Mouse (Mus musculus) heart, embryonic 14.5 days (tissue): Measurements from ENCODE around the gene Rin1. TPM values are rescaled to one million over a fixed set of nuclear protein-coding genes. Genes with fewer than 3 reads are reported as not detected.
A peak's percentile ranks its signal among the peaks of the same experiment; 100 is the strongest.

Experiments
- ATAC-seq: fragments of 200-750 bp; cut with Nextera tagmentation; 2 replicates; pipeline ENCODE4 v1.8.0; 2017; ENCODE audit warnings: low read depth, moderate TSS enrichment; ENCODE audit not compliant: insufficient number of reproducible peaks, insufficient read depth, low FRiP score
- H3K27ac ChIP-seq, 2 experiments: fragments of 200-500 bp in 1 of 2; fragments of 300-500 bp in 1 of 2; sonication (generic) in 1 of 2; replicated peaks in 1 of 2; 2 replicates each; pipeline ENCODE4 v1.5.1; 2012 to 2014; ENCODE audit warnings: low read depth in 2 of 2, low read length in 2 of 2, control low read depth in 1 of 2, mild to moderate bottlenecking in 1 of 2, mixed read lengths in 1 of 2; ENCODE audit not compliant: control insufficient read depth in 1 of 2, insufficient read depth in 1 of 2
- H3K27me3 ChIP-seq: fragments of 300-500 bp; sonication (generic); 2 replicates; pipeline ENCODE4 v1.6.1; 2014; ENCODE audit warnings: mild to moderate bottlenecking, low read length, control low read depth; ENCODE audit not compliant: control insufficient read depth, insufficient read depth
- H3K36me3 ChIP-seq: fragments of 300-500 bp; sonication (generic); 2 replicates; pipeline ENCODE4 v1.6.1; 2014; ENCODE audit warnings: mild to moderate bottlenecking, control low read depth, low read length, mixed read lengths; ENCODE audit not compliant: control insufficient read depth, insufficient read depth
- H3K4me1 ChIP-seq, 2 experiments: fragments of 200-500 bp in 1 of 2; fragments of 300-500 bp in 1 of 2; sonication (generic) in 1 of 2; 2 replicates each; pipeline ENCODE4 v1.6.1; 2012 to 2014; ENCODE audit warnings: low read length in 2 of 2, control low read depth in 1 of 2, mixed read lengths in 1 of 2; ENCODE audit not compliant: control insufficient read depth in 2 of 2, insufficient read depth in 2 of 2
- H3K4me2 ChIP-seq: fragments of 300-500 bp; sonication (generic); 2 replicates; pipeline ENCODE4 v1.6.1; 2014; ENCODE audit warnings: mild to moderate bottlenecking, low read length
- H3K4me3 ChIP-seq, 2 experiments: fragments of 200-500 bp in 1 of 2; fragments of 300-500 bp in 1 of 2; sonication (generic) in 1 of 2; 2 replicates each; pipeline ENCODE4 v1.5.1; 2012 to 2014; ENCODE audit warnings: low read length in 2 of 2, mild to moderate bottlenecking in 2 of 2, control low read depth in 1 of 2, low read depth in 1 of 2, moderate library complexity in 1 of 2; ENCODE audit not compliant: control insufficient read depth in 1 of 2, insufficient read depth in 1 of 2
- H3K9ac ChIP-seq: fragments of 300-500 bp; sonication (generic); 2 replicates; pipeline ENCODE4 v1.6.1; 2014; ENCODE audit warnings: mild to moderate bottlenecking, low read length
- H3K9me3 ChIP-seq: fragments of 300-500 bp; sonication (generic); 2 replicates; pipeline ENCODE4 v1.6.1; 2016; ENCODE audit warnings: low read length, control low read depth; ENCODE audit not compliant: control insufficient read depth
- WGBS: fragments of 180-500 bp; shearing (Covaris S2); extraction: QIAGEN DNeasy Blood & Tissue Kit; methylation state at CpG from one replicate; pipeline ENCODE4 v1.1.7; 2014; 5-methylcytosine and 5-hydroxymethylcytosine counted together
- polyA plus RNA-seq: library from polyadenylated mRNA; unstranded; fragments of >200 nt; fragmentation: Nextera tagmentation; extraction: Ambion mirVana; gene quantifications from 2 replicates; pipeline ENCODE4 v1.2.1, GENCODE M21; 2014

The Rin1 gene
- polyA plus RNA-seq, 1 experiment from 2014 or later, result 1.9 TPM

DNA sequence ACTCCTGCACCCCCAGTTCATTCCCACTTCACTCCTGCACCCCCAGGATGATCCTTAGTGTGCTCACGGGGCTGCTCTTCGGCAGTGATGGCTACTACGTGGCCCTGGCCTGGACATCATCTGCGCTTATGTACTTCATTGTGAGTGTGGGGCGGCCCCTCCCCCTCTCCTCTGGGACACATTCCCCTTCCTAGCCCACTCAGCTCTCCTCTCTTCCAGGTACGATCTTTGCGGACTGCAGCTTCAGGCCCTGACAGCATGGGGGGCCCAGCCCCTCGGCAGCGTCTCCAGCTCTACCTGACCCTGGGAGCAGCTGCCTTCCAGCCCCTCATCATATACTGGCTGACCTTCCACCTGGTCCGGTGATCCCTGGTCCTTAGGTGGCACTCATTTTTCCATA, 41.8 kb downstream of the Rin1 start:
- Histone ChIP-seq H3K9ac (no peak overlapping the region), H3K4me3 (no peak overlapping the region), H3K36me3 (peaks cover 39% of the 10 kb centered on the region), H3K4me2 (no peak overlapping the region), H3K4me1 (peaks cover 11 to 35% of the 10 kb centered on the region in 2 experiments), H3K27ac (no peak overlapping the region), H3K27me3 (no peaks in the 10 kb centered on the region), H3K9me3 (no peaks in the 10 kb centered on the region)
- no peak for ATAC-seq
- 88% methylated on average over 10 of the region's 10 CpGs for WGBS

DNA sequence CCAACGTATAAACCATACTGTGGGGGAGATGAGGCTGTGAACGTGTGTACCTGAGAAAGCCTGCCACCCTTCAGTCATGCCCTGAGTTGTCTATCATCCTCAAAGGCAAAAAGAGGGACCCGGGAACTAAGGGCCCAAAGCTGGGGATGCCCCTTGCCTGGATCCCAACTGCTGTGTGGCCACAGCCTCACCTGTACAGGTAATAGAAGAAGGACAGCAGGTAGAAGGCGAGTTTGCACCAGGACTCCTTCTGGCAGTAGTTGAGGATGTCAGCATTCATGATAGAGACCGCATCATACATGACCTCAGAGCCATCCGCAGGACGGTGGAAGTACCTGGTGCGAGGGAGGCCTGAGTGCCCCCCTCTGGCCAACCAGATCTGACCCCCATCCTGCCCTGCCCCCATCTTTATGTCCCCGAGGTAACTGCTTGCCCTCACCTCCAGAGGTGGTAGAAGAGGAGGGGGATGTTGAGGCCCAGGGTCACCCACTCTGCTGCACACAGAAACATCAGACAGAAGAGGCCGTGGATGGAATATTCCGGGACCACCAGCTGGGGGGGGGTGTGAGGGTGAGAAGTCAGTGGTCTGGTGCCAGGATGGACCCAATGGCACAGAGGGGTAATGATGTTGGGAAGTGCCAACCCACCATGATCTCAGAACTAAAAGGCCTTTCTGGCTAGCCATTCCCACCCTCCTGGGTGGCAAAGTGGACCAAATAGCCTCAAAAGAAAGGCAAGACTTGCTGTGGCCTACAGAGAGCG, 43.4 kb downstream of the Rin1 start:
- ATAC-seq, result no peak
- Histone ChIP-seq H3K4me3 (no peak overlapping the region), H3K36me3 (peaks cover 39% of the 10 kb centered on the region), H3K27ac (no peak overlapping the region), H3K4me1 (peaks cover 11 to 39% of the 10 kb centered on the region in 2 experiments), H3K9ac (no peak overlapping the region), H3K4me2 (no peak overlapping the region), H3K27me3 (0 out of 2 replicates have a peak, but pooled peaks cover 3% of the 10 kb centered on the region), H3K9me3 (no peaks in the 10 kb centered on the region)
- 73% methylated on average over 12 of the region's 12 CpGs for WGBS

DNA sequence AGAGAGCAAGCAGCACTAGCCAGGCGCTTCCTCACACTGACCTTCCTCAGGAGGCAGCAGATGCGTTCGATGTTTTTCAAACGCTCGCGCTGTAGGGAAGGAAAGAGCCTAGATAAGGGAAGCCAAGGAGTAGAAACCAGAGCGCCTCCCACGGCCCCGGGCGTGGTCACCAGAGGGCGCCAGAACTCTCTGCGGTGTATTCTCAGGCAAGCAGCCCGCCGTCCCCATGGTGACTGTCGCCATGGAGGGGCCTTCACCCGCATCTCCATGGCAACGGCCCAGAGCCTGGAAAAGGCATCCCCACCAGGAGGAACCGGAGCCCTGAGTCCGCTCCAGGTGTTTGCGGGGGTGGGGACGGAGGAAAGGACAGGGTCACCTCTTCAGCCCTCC, 44.0 kb downstream of the Rin1 start:
- Histone ChIP-seq H3K9me3 (no peaks in the 10 kb centered on the region), H3K27me3 (0 out of 2 replicates have a peak, but pooled peaks cover 3% of the 10 kb centered on the region), H3K4me1 (peaks cover 9 to 39% of the 10 kb centered on the region in 2 experiments), H3K36me3 (peaks cover 41% of the 10 kb centered on the region), H3K9ac (no peak overlapping the region), H3K27ac (no peak overlapping the region), H3K4me3 (no peak overlapping the region), H3K4me2 (no peak overlapping the region)
- WGBS, result under 1% methylated on average over 20 of the region's 21 CpGs
- peak; percentile 44; the same call in 1 of the 2 replicates for ATAC-seq

DNA sequence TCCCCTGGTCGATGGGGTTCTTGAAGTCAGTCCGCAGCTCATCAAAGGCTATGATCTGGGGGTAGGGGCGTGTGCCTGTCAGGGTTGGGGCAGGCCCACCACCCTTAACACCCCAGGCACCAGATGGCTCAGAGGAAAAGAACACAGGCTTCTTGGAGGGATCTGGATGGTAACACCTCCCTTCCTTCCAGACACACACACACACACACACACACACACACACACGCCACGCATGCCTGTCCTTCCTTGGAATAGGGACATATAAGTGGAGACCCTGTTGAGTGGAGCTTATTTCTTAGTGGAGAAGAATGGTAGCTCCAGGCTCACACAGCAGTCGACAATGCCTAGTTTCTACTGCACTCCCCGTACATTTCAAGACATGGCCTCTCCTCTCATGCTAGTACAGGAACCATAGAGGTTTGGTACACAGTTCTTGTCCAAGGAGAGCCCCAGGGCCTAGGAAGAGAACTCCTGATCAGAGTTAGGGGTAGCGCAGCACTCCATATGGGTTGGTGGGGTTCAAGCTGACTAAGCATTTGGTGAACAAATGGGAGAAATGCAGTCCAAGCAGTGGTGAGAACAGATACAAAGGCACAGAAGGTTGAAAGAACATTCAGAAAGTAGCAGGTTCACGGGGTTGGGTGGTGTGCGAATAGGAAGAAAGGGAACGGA, 44.6 kb downstream of the Rin1 start:
- no peaks in the 10 kb centered on the region for H3K9me3 ChIP-seq
- 44% methylated on average over 11 of the region's 11 CpGs for WGBS
- ATAC-seq, result no peak

DNA sequence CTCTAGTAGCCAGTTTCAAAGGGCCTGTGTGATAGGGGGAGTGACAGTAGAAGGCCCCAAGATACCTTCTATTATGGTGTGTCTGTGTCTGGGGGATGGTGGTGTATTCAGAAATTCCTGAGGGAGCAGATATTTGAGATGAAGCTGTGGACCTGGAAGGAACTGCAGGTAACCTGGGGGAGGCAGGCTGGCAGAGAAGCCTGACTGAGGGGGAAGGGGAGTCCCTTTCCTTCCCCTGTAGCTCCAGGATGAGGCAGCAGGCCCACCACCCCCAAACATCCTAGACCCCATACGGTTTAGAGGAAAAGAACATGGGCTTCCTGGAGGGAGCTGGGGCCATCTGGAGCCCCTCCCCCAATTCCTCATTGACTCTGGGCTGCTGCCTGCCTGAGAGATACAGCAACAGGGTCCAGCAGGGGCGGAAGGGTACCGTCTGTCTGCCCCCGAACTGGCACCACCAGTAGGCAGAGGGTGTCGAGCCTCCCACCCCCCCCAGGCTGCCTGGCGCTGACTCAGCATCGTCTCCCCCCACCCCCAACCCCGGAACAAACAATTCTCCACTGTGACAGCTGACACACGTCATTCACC, 45.7 kb downstream of the Rin1 start:
- Histone ChIP-seq H3K27ac (no peak overlapping the region), H3K36me3 (peaks cover 43% of the 10 kb centered on the region), H3K9ac (no peak overlapping the region), H3K4me1 (peaks cover 8 to 36% of the 10 kb centered on the region in 2 experiments; a peak in 3 of 4 replicates), H3K9me3 (no peaks in the 10 kb centered on the region), H3K27me3 (0 out of 2 replicates have a peak, but pooled peaks cover 3% of the 10 kb centered on the region), H3K4me2 (no peak overlapping the region), H3K4me3 (no peak overlapping the region)
- ATAC-seq, result no peak
- 9% methylated on average over 9 of the region's 9 CpGs for WGBS

More for the DNA sequence above, 44.6 kb downstream of the Rin1 start:
- no peak overlapping the region for H3K9ac ChIP-seq
- H3K27me3 ChIP-seq, result 0 out of 2 replicates have a peak, but pooled peaks cover 3% of the 10 kb centered on the region
- H3K4me2 ChIP-seq, result no peak overlapping the region
- peaks cover 6 to 36% of the 10 kb centered on the region in 2 experiments; a peak in 3 of 4 replicates for H3K4me1 ChIP-seq
- H3K36me3 ChIP-seq, result peaks cover 42% of the 10 kb centered on the region
- no peak overlapping the region for H3K4me3 ChIP-seq
- no peak overlapping the region for H3K27ac ChIP-seq

DNA sequence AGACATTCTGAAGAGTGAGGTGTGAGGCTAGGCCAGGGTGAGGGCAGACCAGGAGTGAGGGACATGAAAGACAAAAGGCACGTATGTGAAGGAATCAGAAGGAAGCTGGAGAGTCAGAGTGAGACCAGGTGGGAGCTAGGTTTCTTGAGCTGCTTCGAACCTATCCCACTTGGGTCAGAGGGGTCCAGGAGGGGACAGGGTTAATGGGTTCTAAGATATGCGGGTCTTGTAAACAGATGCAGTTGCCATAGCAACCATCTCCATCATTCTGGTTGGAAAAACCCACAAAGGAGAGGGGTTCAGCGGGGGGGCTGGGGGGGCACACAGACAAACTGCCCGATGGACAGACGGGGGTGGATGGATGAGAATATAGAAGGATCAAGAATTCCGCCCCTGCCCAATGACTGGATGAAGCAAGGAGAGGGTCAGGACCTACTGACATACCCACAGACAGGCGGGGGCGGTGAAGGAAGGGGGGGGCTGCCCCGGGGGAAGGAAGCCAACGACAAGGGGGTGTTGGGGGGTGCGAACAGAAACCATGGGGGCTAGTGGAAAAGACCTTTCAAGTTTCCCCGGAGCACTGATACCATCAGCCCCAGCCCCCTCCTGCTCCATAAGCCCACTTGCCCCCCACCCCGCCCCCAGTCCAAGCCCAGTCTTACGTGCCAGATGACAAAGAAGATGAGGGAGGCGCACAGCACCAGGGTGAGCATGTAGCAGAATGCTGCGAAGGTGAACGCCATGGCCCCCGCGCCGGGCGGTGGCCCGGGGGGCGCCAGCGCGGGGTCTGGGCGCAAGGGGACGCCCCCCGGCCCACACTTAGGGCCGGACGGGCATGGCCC, 47.5 kb downstream of the Rin1 start:
- Histone ChIP-seq H3K9me3 (no peaks in the 10 kb centered on the region), H3K36me3 (peaks cover 43% of the 10 kb centered on the region), H3K4me1 (peaks cover 8 to 36% of the 10 kb centered on the region in 2 experiments; a peak in 3 of 4 replicates), H3K4me3 (peak overlapping the region; percentile 42 to 46), H3K9ac (peak overlapping the region; percentile 64), H3K4me2 (peak overlapping the region; percentile 90), H3K27ac (no peak overlapping the region), H3K27me3 (0 out of 2 replicates have a peak, but pooled peaks cover 3% of the 10 kb centered on the region)
- 7% methylated on average over 30 of the region's 31 CpGs for WGBS
- ATAC-seq, result 0 out of 2 replicates have a peak, but pooled peaks have one; percentile 1
